Mouse (Mus musculus) E14TG2a.4 (cell line): ENCODE results near the gene Usp18.

Source experiments
- CTCF ChIP-seq: conservative IDR thresholded peaks from 2 replicates; pipeline ENCODE4 v1.5.1; 2014; ENCODE audit warnings: low read length
- POU5F1 ChIP-seq: IDR thresholded peaks from 2 replicates; pipeline ENCODE4 v1.6.1; 2014; ENCODE audit warnings: low read length, borderline replicate concordance

- no peak for TF ChIP-seq CTCF
- no peak for TF ChIP-seq POU5F1
Observed at GRCm38 (mm10) chr6:121224067-121224466, 21.6 kb upstream of the Usp18 start.
